Mouse (Mus musculus) liver, embryonic 16.5 days (tissue): ENCODE data around the gene Cdkn1b. TPM values are rescaled to one million over a fixed set of nuclear protein-coding genes. Genes with fewer than 3 reads are reported as not detected.

Experiments
- ATAC-seq: fragments of 200-750 bp; cut with Nextera tagmentation; 2 replicates; pipeline ENCODE4 v1.8.0; 2017; ENCODE audit warnings: low read depth, mild to moderate bottlenecking, moderate number of reproducible peaks, moderate library complexity
- H3K27ac ChIP-seq: fragments of 300-500 bp; sonication (generic); 2 replicates; pipeline ENCODE4 v1.5.1; 2014; ENCODE audit warnings: mild to moderate bottlenecking, low read length
- H3K27me3 ChIP-seq: fragments of 300-500 bp; sonication (generic); 2 replicates; pipeline ENCODE4 v1.6.1; 2014; ENCODE audit warnings: low read depth, low read length, mixed read lengths; ENCODE audit not compliant: control insufficient read depth, insufficient read depth
- H3K36me3 ChIP-seq: fragments of 300-500 bp; sonication (generic); 2 replicates; pipeline ENCODE4 v1.6.1; 2014; ENCODE audit warnings: mild to moderate bottlenecking; ENCODE audit not compliant: control insufficient read depth, insufficient read depth
- H3K4me1 ChIP-seq: fragments of 300-500 bp; sonication (generic); 2 replicates; pipeline ENCODE4 v1.6.1; 2014; ENCODE audit warnings: low read depth, low read length, mixed read lengths; ENCODE audit not compliant: control insufficient read depth
- H3K4me2 ChIP-seq: fragments of 300-500 bp; sonication (generic); 2 replicates; pipeline ENCODE4 v1.6.1; 2014; ENCODE audit warnings: low read depth, low read length, mixed read lengths
- H3K4me3 ChIP-seq: fragments of 300-500 bp; sonication (generic); 2 replicates; pipeline ENCODE4 v1.5.1; 2014; ENCODE audit warnings: low read depth, mild to moderate bottlenecking, low read length
- H3K9ac ChIP-seq: fragments of 300-500 bp; sonication (generic); 2 replicates; pipeline ENCODE4 v1.6.1; 2014; ENCODE audit warnings: low read depth, low read length
- H3K9me3 ChIP-seq: fragments of 300-500 bp; sonication (generic); replicated peaks from 2 replicates; pipeline ENCODE4 v1.6.1; 2016; ENCODE audit warnings: low read length; ENCODE audit not compliant: control insufficient read depth
- WGBS: fragments of 180-500 bp; shearing (Covaris S2); extraction: QIAGEN DNeasy Blood & Tissue Kit; methylation state at CpG from one replicate; pipeline ENCODE4 v1.1.7; 2014; ENCODE audit not compliant: insufficient replicate concordance; 5-methylcytosine and 5-hydroxymethylcytosine counted together
- polyA plus RNA-seq: library from polyadenylated mRNA; unstranded; fragments of >200 nt; fragmentation: Nextera tagmentation; extraction: Ambion mirVana; gene quantifications from 2 replicates; pipeline ENCODE4 v1.2.1, GENCODE M21; 2015

The Cdkn1b gene
- polyA plus RNA-seq, 1 experiment from 2014 or later, result 11.7 TPM

- H3K9ac ChIP-seq, result peak overlapping the region; percentile 72
These were observed 23.4 kb upstream of the Cdkn1b start for GRCm38 (mm10) chr6:134896570-134897436.

DNA sequence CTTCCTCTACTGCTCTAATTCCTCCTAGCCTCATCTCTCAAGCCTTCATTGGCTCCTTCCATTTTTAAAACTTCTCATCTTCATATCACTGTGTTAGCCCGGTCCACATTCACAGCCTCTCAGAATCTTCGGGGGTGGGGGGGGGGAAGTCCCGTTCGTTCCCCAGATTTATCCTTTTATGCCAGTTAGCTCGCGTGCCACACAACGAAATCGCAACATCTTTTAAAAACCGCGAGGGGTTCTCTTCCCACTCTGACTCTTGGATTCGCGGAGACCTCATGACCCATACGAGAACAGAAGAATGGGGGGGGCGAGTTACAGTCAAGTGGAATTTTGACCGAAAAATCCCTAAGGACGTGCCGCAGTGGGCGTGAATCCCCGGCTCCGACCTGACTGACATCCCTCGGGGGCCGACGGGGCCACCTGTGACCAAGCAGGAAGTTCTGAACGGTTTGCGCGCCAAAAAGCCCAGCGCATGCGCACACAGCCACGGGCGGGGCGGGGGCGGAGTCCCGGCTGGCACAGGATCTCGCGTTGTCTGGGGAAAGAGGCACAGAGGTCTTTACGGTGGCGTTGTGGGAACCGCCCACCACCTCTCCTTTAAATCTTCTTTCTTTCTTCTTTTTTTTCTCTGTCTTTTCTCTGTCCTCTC, 22.6 kb upstream of the Cdkn1b start:
- Histone ChIP-seq H3K36me3 (no peaks in the 10 kb centered on the region), H3K4me2 (peak overlapping the region; percentile 93), H3K9ac (peak overlapping the region; percentile 95), H3K27ac (peak overlapping the region; percentile 100), H3K4me1 (peaks cover 10% of the 10 kb centered on the region), H3K27me3 (no peaks in the 10 kb centered on the region), H3K9me3 (no peaks in the 10 kb centered on the region), H3K4me3 (peak overlapping the region; percentile 89)
- peak; percentile 92 for ATAC-seq
- WGBS, result under 1% methylated on average over 38 of the region's 38 CpGs

More at GRCm38 (mm10) chr6:134896570-134897436, 23.4 kb upstream of the Cdkn1b start:
- H3K27me3 ChIP-seq, result no peaks in the 10 kb centered on the region
- ATAC-seq, result no peak
- H3K4me1 ChIP-seq, result peaks cover 10% of the 10 kb centered on the region
- peak overlapping the region; percentile 100 for H3K27ac ChIP-seq
- peak overlapping the region; percentile 89 for H3K4me3 ChIP-seq
- H3K9me3 ChIP-seq, result no peaks in the 10 kb centered on the region
- H3K4me2 ChIP-seq, result peak overlapping the region; percentile 93
- 38% methylated on average over 15 of the region's 15 CpGs for WGBS
- H3K36me3 ChIP-seq, result no peaks in the 10 kb centered on the region

DNA sequence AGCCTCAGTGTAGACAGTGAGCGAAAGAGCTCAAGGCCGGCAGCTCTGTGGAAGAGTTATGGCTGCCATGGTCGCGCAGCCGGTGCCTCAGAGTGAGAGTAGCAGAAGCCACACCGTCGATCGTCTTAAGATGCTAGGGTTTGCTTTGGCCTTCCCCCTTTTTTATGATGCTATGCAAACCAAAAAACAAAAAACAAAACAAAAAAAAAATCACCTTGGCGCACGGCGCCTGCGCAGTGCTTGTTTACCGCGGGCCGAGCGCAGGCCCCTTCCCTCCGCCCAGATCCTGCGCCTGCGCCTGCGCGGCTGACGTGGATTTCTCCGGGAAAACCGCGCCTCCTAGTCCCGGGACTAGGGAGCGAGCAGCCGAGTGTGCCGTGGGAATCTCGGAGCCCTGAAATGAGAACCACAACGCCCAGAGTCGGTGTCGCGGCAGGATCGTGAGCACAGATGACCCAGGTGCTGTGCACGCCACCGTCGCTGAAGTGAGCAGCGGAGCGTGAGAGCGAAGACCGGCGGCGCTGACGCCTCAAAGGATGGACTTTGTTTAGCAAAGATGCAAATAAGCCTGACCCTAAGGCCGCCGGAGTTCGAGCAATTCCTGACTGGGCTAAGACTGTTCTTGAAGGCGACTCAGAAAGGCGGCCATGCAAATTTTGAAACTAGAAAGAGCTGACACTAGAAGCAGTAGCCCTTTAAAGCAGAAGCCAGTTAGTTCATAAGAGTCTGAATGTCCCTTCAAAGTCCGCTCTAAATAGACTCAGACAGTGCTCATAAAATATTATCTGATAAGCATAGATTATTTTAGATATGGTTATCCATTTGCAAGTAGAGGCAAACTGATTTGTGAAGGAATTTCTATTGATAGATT, 21.9 kb upstream of the Cdkn1b start, which contains the start of gene Gpr19:
Gene Gpr19, minus strand, starts transcription at position 484 of the 871 bp plus-strand sequence.
- no peaks in the 10 kb centered on the region for H3K9me3 ChIP-seq
- no peaks in the 10 kb centered on the region for H3K27me3 ChIP-seq
- H3K4me2 ChIP-seq, result peak within 1 kb of the TSS; percentile 93
- peaks cover 10% of the 10 kb centered on the region for H3K4me1 ChIP-seq
- under 1% methylated on average over 51 of the region's 51 CpGs for WGBS
- H3K4me3 ChIP-seq, result peak within 1 kb of the TSS; percentile 89
- no peaks in the 10 kb centered on the region for H3K36me3 ChIP-seq
- ATAC-seq, result peak; percentile 91
- H3K9ac ChIP-seq, result peak within 1 kb of the TSS; percentile 95
- H3K27ac ChIP-seq, result peak within 1 kb of the TSS; percentile 100

- ATAC-seq, result no peak
- Histone ChIP-seq H3K4me1 (peaks cover 3% of the 10 kb centered on the region), H3K4me2 (no peak overlapping the region), H3K9ac (no peak overlapping the region), H3K27ac (no peak overlapping the region), H3K36me3 (no peaks in the 10 kb centered on the region), H3K4me3 (no peak overlapping the region), H3K9me3 (no peaks in the 10 kb centered on the region), H3K27me3 (no peaks in the 10 kb centered on the region)
- 66% methylated on average over 4 of the region's 4 CpGs for WGBS
These were observed 16.8 kb upstream of the Cdkn1b start for GRCm38 (mm10) chr6:134903368-134903767.

GRCm38 (mm10) chr6:134903891-134904884, 16.0 kb upstream of the Cdkn1b start:
- H3K9me3 ChIP-seq, result no peaks in the 10 kb centered on the region
- no peak overlapping the region for H3K4me2 ChIP-seq
- H3K27me3 ChIP-seq, result no peaks in the 10 kb centered on the region
- peak overlapping the region; percentile 58 for H3K27ac ChIP-seq
- peaks cover 2% of the 10 kb centered on the region for H3K4me1 ChIP-seq
- no peak overlapping the region for H3K9ac ChIP-seq
- ATAC-seq, result peak; percentile 77
- WGBS, result 75% methylated on average over 10 of the region's 10 CpGs
- H3K4me3 ChIP-seq, result no peak overlapping the region
- H3K36me3 ChIP-seq, result no peaks in the 10 kb centered on the region

DNA sequence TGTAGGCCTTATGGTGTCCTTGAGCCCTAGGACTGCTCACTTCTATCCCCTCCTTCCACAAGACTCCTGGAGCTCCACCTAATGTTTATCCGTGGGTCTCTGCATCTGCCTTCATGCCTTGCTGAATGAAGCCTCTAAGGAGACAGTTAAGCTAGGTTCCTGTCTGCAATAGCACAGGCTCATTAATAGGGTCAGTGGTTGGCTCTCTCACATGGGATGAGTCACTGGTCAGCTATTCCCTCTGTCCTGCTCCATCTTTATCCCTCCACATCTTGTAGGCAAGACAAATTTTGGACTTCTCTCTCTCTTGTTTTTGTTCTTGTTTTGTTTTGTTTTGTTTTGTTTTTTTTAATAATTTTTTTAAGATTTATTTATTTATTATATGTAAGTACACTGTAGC, 14.4 kb upstream of the Cdkn1b start:
- no peak overlapping the region for H3K27ac ChIP-seq
- no peak overlapping the region for H3K4me3 ChIP-seq
- H3K27me3 ChIP-seq, result no peaks in the 10 kb centered on the region
- 74% methylated on average over 1 of the region's 1 CpGs for WGBS
- H3K4me2 ChIP-seq, result no peak overlapping the region
- no peaks in the 10 kb centered on the region for H3K36me3 ChIP-seq
- no peaks in the 10 kb centered on the region for H3K9me3 ChIP-seq
- H3K9ac ChIP-seq, result no peak overlapping the region
- no peaks in the 10 kb centered on the region; the same call in none of the 2 replicates for H3K4me1 ChIP-seq
- ATAC-seq, result no peak

GRCm38 (mm10) chr6:134914523-134914922, 5.7 kb upstream of the Cdkn1b start:
- whole genome bisulfite sequencing, result 82% methylated on average over 5 of the region's 5 CpGs
- no peak overlapping the region for H3K27ac ChIP-seq
- no peaks in the 10 kb centered on the region for H3K9me3 ChIP-seq
- peaks cover 18% of the 10 kb centered on the region for H3K4me1 ChIP-seq
- H3K36me3 ChIP-seq, result no peaks in the 10 kb centered on the region
- H3K9ac ChIP-seq, result no peak overlapping the region
- H3K4me2 ChIP-seq, result no peak overlapping the region
- H3K4me3 ChIP-seq, result no peak overlapping the region
- no peaks in the 10 kb centered on the region for H3K27me3 ChIP-seq
- no peak for ATAC-seq

DNA sequence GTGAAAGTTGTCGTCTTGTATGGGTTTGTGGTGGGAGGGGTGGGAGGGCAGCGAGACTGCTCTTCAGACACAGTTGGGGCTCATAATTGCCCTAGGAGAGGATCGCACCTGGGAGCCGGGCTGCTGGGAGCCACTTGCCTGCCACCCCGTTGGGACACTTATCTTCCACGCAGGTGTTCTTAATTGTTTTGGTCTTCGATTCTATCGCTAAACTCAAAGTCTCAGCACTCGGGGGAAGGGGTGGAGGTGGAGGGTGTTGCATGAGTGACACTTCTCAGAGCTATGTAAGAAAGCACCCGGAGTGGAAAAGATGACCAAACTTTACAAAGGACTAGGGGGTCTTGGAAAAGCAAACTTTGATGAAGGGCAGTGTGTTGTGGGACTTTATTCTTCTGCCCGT, 3.6 kb upstream of the Cdkn1b start:
- Histone ChIP-seq H3K9ac (peak overlapping the region; percentile 67), H3K36me3 (no peaks in the 10 kb centered on the region), H3K4me1 (peaks cover 21% of the 10 kb centered on the region), H3K4me2 (peak overlapping the region; percentile 80), H3K9me3 (no peaks in the 10 kb centered on the region), H3K27ac (peak overlapping the region; percentile 5; the same call in 1 of the 2 replicates), H3K4me3 (peak overlapping the region; percentile 60), H3K27me3 (no peaks in the 10 kb centered on the region)
- WGBS, result under 1% methylated on average over 11 of the region's 11 CpGs
- no peak for ATAC-seq
